Mouse (Mus musculus): ENCODE results near the gene Acpp. TPM values are rescaled to one million over a fixed set of nuclear protein-coding genes. Genes with fewer than 3 reads are reported as not detected.

Gene Acpp
- polyA plus RNA-seq, 1 experiment from 2014 or later: 1.9 TPM

DNA sequence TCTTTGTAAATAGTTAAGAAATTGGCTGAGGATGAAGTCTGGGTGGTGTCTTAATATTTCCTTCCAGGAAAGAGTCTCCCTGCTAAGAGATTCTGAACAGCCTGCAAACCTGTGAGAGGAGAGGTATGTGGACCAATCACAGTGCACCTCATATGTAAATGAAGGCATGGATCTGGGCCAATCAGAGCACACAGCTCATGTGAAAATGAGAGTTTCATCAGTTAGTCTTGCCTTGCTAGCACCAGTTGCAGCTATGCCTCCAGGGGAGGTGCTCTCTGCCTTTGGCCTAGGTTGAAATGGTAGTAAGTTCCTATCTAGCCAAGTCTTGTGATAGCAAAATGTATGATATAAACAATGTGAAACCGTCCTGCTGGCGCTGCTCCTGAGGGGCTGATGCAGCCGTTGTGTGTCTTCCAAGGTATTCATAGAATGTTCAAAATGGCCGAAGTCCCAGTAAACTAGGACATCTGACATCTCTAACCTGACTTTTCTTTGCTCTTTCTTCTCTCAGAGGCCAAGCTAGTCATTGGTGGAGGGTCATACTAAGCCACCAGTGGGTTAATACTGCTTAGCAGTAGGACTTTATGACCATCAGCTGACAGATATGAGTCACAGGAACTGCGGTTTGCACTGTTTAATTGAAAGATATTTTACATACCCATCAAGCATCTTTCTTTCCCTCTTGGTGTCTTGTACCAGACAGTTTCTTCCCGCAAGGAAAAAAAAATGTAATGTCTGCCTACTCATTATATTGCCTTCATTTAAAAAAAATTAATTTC, 32.0 kb downstream of the Acpp start:
- WGBS: 84% methylated on average over 6 of the region's 6 CpGs
- Histone ChIP-seq H3K4me3 (ENCODE audit: low read length) (no peak overlapping the region), H3K27ac (ENCODE audit: low read length) (peak overlapping the region; percentile 85), H3K9me3 (ENCODE audit: low read length) (no peaks in the 10 kb centered on the region), H3K4me2 (replicated peaks; ENCODE audit: low read depth, low read length) (no peak overlapping the region), H3K9ac (replicated peaks; ENCODE audit: low read length) (no peak overlapping the region), H3K4me1 (ENCODE audit: insufficient read depth, low read length) (no peaks in the 10 kb centered on the region), H3K36me3 (ENCODE audit: insufficient read depth, low read length) (no peaks in the 10 kb centered on the region), H3K27me3 (ENCODE audit: insufficient read depth, low read length) (no peaks in the 10 kb centered on the region)
- ATAC-seq (ENCODE audit: low FRiP score, low TSS enrichment): peak; percentile 47; the same call in 1 of the 2 replicates

DNA sequence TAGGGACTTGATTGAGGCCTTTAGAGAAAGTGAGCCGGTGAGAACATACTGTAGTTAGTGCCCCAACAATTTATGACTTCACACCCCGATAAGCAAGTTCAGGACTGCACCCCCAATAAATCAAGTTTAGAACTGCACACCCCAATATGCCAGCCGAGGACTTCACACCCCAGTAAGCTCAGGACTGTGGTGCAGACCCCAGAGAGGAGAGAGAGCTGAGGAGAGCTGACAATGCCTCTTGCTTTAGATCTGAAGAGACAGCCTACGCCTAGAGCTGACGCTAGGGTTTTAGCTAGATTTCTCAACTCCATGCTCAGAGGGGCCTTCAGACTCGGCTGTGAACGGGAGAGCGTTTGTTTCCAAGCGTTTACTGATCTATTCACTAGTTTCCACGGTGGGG, 32.7 kb downstream of the Acpp start:
- Histone ChIP-seq H3K36me3 (ENCODE audit: insufficient read depth, low read length) (no peaks in the 10 kb centered on the region), H3K4me3 (ENCODE audit: low read length) (no peak overlapping the region), H3K9me3 (ENCODE audit: low read length) (no peaks in the 10 kb centered on the region), H3K4me2 (replicated peaks; ENCODE audit: low read depth, low read length) (no peak overlapping the region), H3K9ac (replicated peaks; ENCODE audit: low read length) (0 out of 2 replicates have a peak overlapping the region, but pooled peaks have one; percentile 2), H3K4me1 (ENCODE audit: insufficient read depth, low read length) (no peaks in the 10 kb centered on the region), H3K27ac (ENCODE audit: low read length) (peak overlapping the region; percentile 85), H3K27me3 (ENCODE audit: insufficient read depth, low read length) (no peaks in the 10 kb centered on the region)
- ATAC-seq (ENCODE audit: low FRiP score, low TSS enrichment): peak; percentile 87
- WGBS: 29% methylated on average over 10 of the region's 10 CpGs

DNA sequence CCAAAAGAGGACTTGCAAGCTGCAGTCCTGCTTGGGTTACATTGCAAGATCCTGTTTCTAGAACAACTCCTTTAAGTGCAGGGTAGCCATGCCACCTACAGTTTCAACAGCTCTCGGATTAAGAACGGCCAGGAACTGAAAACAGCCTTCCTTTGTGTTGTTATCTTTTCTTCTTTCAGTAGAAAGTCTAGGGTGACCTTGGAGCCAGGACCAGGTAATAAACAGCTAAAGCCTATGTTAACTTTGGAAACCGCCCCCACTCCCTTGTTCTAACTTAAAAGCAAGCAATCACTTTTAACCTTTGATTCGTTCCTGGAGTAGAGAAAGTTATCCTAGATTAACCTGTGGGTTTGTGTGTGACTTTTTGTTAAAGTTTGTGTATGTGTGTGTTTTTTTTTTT, 33.2 kb downstream of the Acpp start:
- no peak overlapping the region for H3K4me3 ChIP-seq (ENCODE audit: low read length)
- no peak overlapping the region for H3K9ac ChIP-seq (replicated peaks; ENCODE audit: low read length)
- ATAC-seq (ENCODE audit: low FRiP score, low TSS enrichment): peak; percentile 57
- H3K27me3 ChIP-seq (ENCODE audit: insufficient read depth, low read length): no peaks in the 10 kb centered on the region
- 24% methylated on average over 4 of the region's 4 CpGs for WGBS
- H3K4me1 ChIP-seq (ENCODE audit: insufficient read depth, low read length): no peaks in the 10 kb centered on the region
- H3K9me3 ChIP-seq (ENCODE audit: low read length): no peaks in the 10 kb centered on the region
- H3K36me3 ChIP-seq (ENCODE audit: insufficient read depth, low read length): no peaks in the 10 kb centered on the region
- H3K27ac ChIP-seq (ENCODE audit: low read length): peak overlapping the region; percentile 85
- H3K4me2 ChIP-seq (replicated peaks; ENCODE audit: low read depth, low read length): no peak overlapping the region

DNA sequence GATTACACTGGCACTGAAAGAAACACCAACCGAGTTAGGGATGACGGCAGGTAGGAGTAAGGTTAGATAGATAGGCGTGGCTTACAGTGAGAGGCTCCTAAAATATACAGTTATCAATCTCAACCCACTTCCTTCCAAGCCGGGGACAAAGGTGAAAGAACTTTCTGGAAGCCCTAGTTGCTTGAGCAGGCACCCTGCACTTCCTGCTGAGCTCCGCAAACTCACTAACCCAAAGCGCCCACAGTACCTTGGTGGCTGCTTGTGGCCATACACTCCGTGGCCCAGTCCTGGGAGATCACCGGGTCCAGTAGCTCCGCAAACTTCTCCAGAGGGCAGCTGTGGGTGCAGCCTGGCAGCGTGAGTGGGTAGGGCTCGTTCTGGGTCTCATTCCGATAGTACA, 37.0 kb downstream of the Acpp start:
- Histone ChIP-seq H3K4me1 (ENCODE audit: insufficient read depth, low read length) (no peaks in the 10 kb centered on the region), H3K27ac (ENCODE audit: low read length) (no peak overlapping the region), H3K9ac (replicated peaks; ENCODE audit: low read length) (no peak overlapping the region), H3K9me3 (ENCODE audit: low read length) (no peaks in the 10 kb centered on the region), H3K4me3 (ENCODE audit: low read length) (no peak overlapping the region), H3K4me2 (replicated peaks; ENCODE audit: low read depth, low read length) (no peak overlapping the region), H3K36me3 (ENCODE audit: insufficient read depth, low read length) (no peaks in the 10 kb centered on the region), H3K27me3 (ENCODE audit: insufficient read depth, low read length) (no peaks in the 10 kb centered on the region)
- 83% methylated on average over 12 of the region's 12 CpGs for WGBS
- no peak for ATAC-seq (ENCODE audit: low FRiP score, low TSS enrichment)

GRCm38 (mm10) chr9:104297041-104297440, 40.5 kb downstream of the Acpp start:
- no peaks in the 10 kb centered on the region for H3K36me3 ChIP-seq (ENCODE audit: insufficient read depth, low read length)
- no peak for ATAC-seq (ENCODE audit: low FRiP score, low TSS enrichment)

DNA sequence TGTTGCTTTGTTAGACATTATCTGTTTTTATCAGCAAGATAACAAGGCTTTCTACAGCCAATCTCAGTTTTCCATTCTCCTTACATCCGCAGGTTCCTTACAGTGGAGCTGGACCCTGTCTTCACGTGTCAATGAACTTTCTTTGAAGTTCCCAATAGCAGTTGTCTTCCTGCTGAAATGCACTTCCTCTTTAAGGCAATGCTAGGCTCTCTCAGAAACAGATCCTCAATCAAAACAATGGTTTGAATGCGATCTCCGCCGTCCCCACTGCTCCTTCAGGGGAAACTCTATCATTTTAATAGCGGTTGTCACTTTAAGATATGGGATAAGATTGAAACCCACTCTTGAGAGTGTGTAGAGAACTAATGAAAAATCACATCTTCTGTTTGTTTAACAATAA, 52.6 kb downstream of the Acpp start:
- Histone ChIP-seq H3K27ac (ENCODE audit: low read length) (peak overlapping the region; percentile 71; the same call in 1 of the 2 replicates), H3K4me2 (replicated peaks; ENCODE audit: low read depth, low read length) (no peak overlapping the region), H3K36me3 (ENCODE audit: insufficient read depth, low read length) (no peaks in the 10 kb centered on the region), H3K27me3 (ENCODE audit: insufficient read depth, low read length) (no peaks in the 10 kb centered on the region), H3K9me3 (ENCODE audit: low read length) (no peaks in the 10 kb centered on the region), H3K4me1 (ENCODE audit: insufficient read depth, low read length) (peaks cover 20% of the 10 kb centered on the region), H3K4me3 (ENCODE audit: low read length) (no peak overlapping the region), H3K9ac (replicated peaks; ENCODE audit: low read length) (no peak overlapping the region)
- WGBS: 8% methylated on average over 6 of the region's 6 CpGs
- no peak for ATAC-seq (ENCODE audit: low FRiP score, low TSS enrichment)

More at GRCm38 (mm10) chr9:104297041-104297440, 40.5 kb downstream of the Acpp start:
- Histone ChIP-seq H3K27me3 (ENCODE audit: insufficient read depth, low read length) (no peaks in the 10 kb centered on the region), H3K9ac (replicated peaks; ENCODE audit: low read length) (no peak overlapping the region), H3K4me3 (ENCODE audit: low read length) (no peak overlapping the region), H3K4me2 (replicated peaks; ENCODE audit: low read depth, low read length) (no peak overlapping the region), H3K4me1 (ENCODE audit: insufficient read depth, low read length) (no peaks in the 10 kb centered on the region), H3K9me3 (ENCODE audit: low read length) (no peaks in the 10 kb centered on the region), H3K27ac (ENCODE audit: low read length) (no peak overlapping the region)
- WGBS: 49% methylated on average over 3 of the region's 3 CpGs

DNA sequence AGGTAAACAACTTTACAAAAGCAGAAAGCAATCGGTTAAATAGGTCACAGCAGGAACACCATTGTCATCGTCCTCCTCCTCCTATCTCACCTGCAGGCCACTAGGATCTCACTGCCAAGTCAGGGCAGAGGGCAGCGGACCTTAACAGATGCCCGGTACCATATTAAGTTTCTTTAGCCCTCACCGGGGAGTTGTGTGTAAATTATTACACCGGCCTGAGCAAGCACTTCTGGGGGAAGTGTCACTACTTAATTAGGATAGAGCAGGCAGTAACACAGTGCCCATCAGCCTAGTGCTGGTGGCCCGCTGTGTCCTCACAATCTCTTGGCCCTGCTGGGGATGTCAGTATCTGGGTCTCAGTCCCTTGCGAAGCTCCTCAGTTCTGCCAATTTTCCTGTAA, 55.0 kb downstream of the Acpp start:
- H3K27me3 ChIP-seq (ENCODE audit: insufficient read depth, low read length): no peaks in the 10 kb centered on the region
- H3K4me2 ChIP-seq (replicated peaks; ENCODE audit: low read depth, low read length): no peak overlapping the region
- no peak overlapping the region for H3K4me3 ChIP-seq (ENCODE audit: low read length)
- H3K27ac ChIP-seq (ENCODE audit: low read length): peak overlapping the region; percentile 89
- peaks cover 20% of the 10 kb centered on the region for H3K4me1 ChIP-seq (ENCODE audit: insufficient read depth, low read length)
- no peaks in the 10 kb centered on the region for H3K36me3 ChIP-seq (ENCODE audit: insufficient read depth, low read length)
- H3K9ac ChIP-seq (replicated peaks; ENCODE audit: low read length): no peak overlapping the region
- WGBS: 23% methylated on average over 8 of the region's 8 CpGs
- H3K9me3 ChIP-seq (ENCODE audit: low read length): no peaks in the 10 kb centered on the region
- peak; percentile 78 for ATAC-seq (ENCODE audit: low FRiP score, low TSS enrichment)

- H3K27ac ChIP-seq (ENCODE audit: low read length): peak overlapping the region; percentile 89
- H3K36me3 ChIP-seq (ENCODE audit: insufficient read depth, low read length): no peaks in the 10 kb centered on the region
- no peak overlapping the region for H3K9ac ChIP-seq (replicated peaks; ENCODE audit: low read length)
- peaks cover 20% of the 10 kb centered on the region for H3K4me1 ChIP-seq (ENCODE audit: insufficient read depth, low read length)
- ATAC-seq (ENCODE audit: low FRiP score, low TSS enrichment): no peak
- H3K4me3 ChIP-seq (ENCODE audit: low read length): no peak overlapping the region
- WGBS: 48% methylated on average over 5 of the region's 5 CpGs
- no peaks in the 10 kb centered on the region for H3K9me3 ChIP-seq (ENCODE audit: low read length)
- H3K27me3 ChIP-seq (ENCODE audit: insufficient read depth, low read length): no peaks in the 10 kb centered on the region
- H3K4me2 ChIP-seq (replicated peaks; ENCODE audit: low read depth, low read length): no peak overlapping the region
Observed at GRCm38 (mm10) chr9:104281737-104282136, 55.8 kb downstream of the Acpp start.

DNA sequence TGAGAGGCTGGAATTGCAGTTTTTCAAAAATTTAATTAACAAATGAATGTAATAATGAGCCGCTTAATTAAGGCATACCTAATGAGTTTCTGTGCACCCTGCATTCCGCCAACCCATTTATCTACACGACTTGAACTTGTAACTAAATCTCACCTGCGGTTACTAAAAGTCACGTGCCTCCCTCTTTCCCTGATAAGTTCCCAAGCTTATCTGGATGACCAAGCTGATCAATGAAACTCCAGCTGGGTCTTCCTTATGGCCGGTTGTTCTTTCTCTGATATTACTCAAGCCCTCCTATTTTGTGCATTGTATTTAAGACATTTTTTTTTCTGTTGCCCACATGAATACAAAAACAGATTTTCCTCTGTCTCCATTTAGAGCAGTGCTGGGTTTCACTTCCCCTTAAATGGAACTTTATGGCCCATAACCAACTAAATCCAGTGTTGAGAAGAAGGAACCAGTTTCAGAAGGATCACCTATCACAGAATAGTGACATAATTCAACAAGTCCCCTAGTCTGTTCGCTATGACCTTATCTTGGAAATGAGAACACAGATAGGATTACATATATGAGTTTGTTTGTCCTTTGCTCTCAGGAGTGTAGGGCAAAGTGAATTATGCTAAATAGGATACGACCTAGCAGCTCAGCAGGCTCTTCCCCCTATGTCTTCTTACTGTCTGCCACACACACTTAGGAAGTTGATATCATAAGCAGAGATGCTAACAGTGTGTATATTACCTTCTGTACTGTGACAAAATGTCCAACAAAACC, 56.6 kb downstream of the Acpp start:
- WGBS: 42% methylated on average over 8 of the region's 8 CpGs
- peak overlapping the region; percentile 89 for H3K27ac ChIP-seq (ENCODE audit: low read length)
- peaks cover 20% of the 10 kb centered on the region for H3K4me1 ChIP-seq (ENCODE audit: insufficient read depth, low read length)
- H3K27me3 ChIP-seq (ENCODE audit: insufficient read depth, low read length): no peaks in the 10 kb centered on the region
- H3K9me3 ChIP-seq (ENCODE audit: low read length): no peaks in the 10 kb centered on the region
- no peak overlapping the region for H3K9ac ChIP-seq (replicated peaks; ENCODE audit: low read length)
- no peak overlapping the region for H3K4me3 ChIP-seq (ENCODE audit: low read length)
- no peaks in the 10 kb centered on the region for H3K36me3 ChIP-seq (ENCODE audit: insufficient read depth, low read length)
- peak; percentile 39 for ATAC-seq (ENCODE audit: low FRiP score, low TSS enrichment)
- 0 out of 2 replicates have a peak overlapping the region, but pooled peaks have one; percentile 4 for H3K4me2 ChIP-seq (replicated peaks; ENCODE audit: low read depth, low read length)
